8 mouse cellular contexts compared by ENCODE assay signal in genomic region chr5:30516376-30516775, GRCm38 (mm10). TPM values are rescaled to one million over a fixed set of nuclear protein-coding genes. Genes with fewer than 3 reads are reported as not detected.
DNase-seq lines count a peak whose midpoint lies in the region; ATAC-seq and TF ChIP-seq lines count a peak whose summit lies in the region.

No protein-coding gene starts in this region.

- no peak for TF ChIP-seq POLR2A in MEL (IDR thresholded peaks at IDR 0.05; ENCODE audit: control insufficient read depth in 1 of 2, insufficient read depth in 1 of 2, low read depth in 1 of 2, low read length in 2 of 2, poor library complexity in 1 of 2)

- WGBS in intestine, postnatal 0 days: 58% methylated on average over 7 of the region's 7 CpGs
- WGBS in intestine, embryonic 16.5 days: 57% methylated on average over 7 of the region's 7 CpGs
- 49% methylated on average over 7 of the region's 7 CpGs for WGBS in heart, postnatal 0 days

- no peak for ATAC-seq in intestine, postnatal 0 days
- ATAC-seq in intestine, embryonic 16.5 days: no peak
- peak; percentile 58; the same call in 1 of the 2 replicates for ATAC-seq in cerebellum, adult (ENCODE audit: insufficient number of reproducible peaks, low FRiP score, low TSS enrichment)
- ATAC-seq in heart, postnatal 0 days (ENCODE audit: insufficient read depth, low read depth): no peak; the same call in 1 of the 2 replicates

- H3K27ac ChIP-seq in intestine, postnatal 0 days (ENCODE audit: low read depth, low read length): no peak overlapping the region
- H3K27ac ChIP-seq in intestine, embryonic 16.5 days (ENCODE audit: low read length): no peak overlapping the region
- H3K27ac ChIP-seq in MEL (ENCODE audit: control insufficient read depth, low read depth, low read length): no peak overlapping the region
- H3K27ac ChIP-seq in heart, postnatal 0 days (ENCODE audit: low read depth): no peak overlapping the region

- H3K79me2 ChIP-seq in MEL (ENCODE audit: control insufficient read depth, insufficient read depth, low read length, poor library complexity): no peaks in the 10 kb centered on the region

- intact Hi-C loops in left cerebral cortex, postnatal 14 days (cut with DNase I): no loop called here

- no peak overlapping the region for H3K4me2 ChIP-seq in intestine, postnatal 0 days (replicated peaks; ENCODE audit: low read depth)
- no peak overlapping the region for H3K4me2 ChIP-seq in intestine, embryonic 16.5 days (ENCODE audit: low read depth, low read length)
- H3K4me2 ChIP-seq in heart, postnatal 0 days (ENCODE audit: low read depth, low read length): no peak overlapping the region

- H3K4me1 ChIP-seq in intestine, postnatal 0 days (replicated peaks; ENCODE audit: control insufficient read depth, insufficient read depth, low read length): no peaks in the 10 kb centered on the region
- peaks cover 24% of the 10 kb centered on the region for H3K4me1 ChIP-seq in intestine, embryonic 16.5 days (ENCODE audit: control insufficient read depth, insufficient read depth, low read length)
- peaks cover 20 to 39% of the 10 kb centered on the region in 2 experiments for H3K4me1 ChIP-seq in MEL (ENCODE audit: control insufficient read depth in 1 of 2, insufficient read depth in 2 of 2, low read length in 2 of 2)
- H3K4me1 ChIP-seq in heart, postnatal 0 days (ENCODE audit: control insufficient read depth, insufficient read depth): no peaks in the 10 kb centered on the region

- H3K4me3 ChIP-seq in intestine, postnatal 0 days (ENCODE audit: low read depth, low read length): no peak overlapping the region
- no peak overlapping the region for H3K4me3 ChIP-seq in intestine, embryonic 16.5 days (ENCODE audit: low read length)
- H3K4me3 ChIP-seq in MEL (ENCODE audit: control insufficient read depth in 1 of 2, insufficient read depth in 1 of 2, low read depth in 2 of 2, low read length in 2 of 2): peak overlapping the region in 1 of 2 experiments; percentile 9; a peak in 1 of 4 replicates
- no peak overlapping the region for H3K4me3 ChIP-seq in heart, postnatal 0 days (ENCODE audit: low read depth, low read length)

- peak; percentile 86 for TF ChIP-seq CTCF in intestine, postnatal 0 days (IDR thresholded peaks at IDR 0.05; ENCODE audit: low read depth)
- peak; percentile 92 to 98 (median 95) for TF ChIP-seq CTCF in MEL (IDR thresholded peaks at IDR 0.05 in 2 of 3, conservative IDR thresholded peaks at IDR 0.05 in 1 of 3; ENCODE audit: control insufficient read depth in 1 of 3, insufficient read depth in 1 of 3, low read depth in 2 of 3, low read length in 3 of 3, poor library complexity in 1 of 3, severe bottlenecking in 1 of 3)
- peak; percentile 80 for TF ChIP-seq CTCF in heart, postnatal 0 days (IDR thresholded peaks at IDR 0.05; ENCODE audit: low read depth)

- peak; percentile 92 for DNase-seq in MEL (ENCODE audit: low read depth, low spot score)
- DNase-seq in heart, postnatal 0 days (ENCODE audit: low spot score): peak; percentile 26
- DNase-seq in left cerebral cortex, postnatal 14 days (ENCODE audit: low spot score in 2 of 2): peak; percentile 22 to 56
- peak; percentile 58 for DNase-seq in retina, embryonic 14.5 days (ENCODE audit: low spot score)
- peak; percentile 68 for DNase-seq in thymus, postnatal 4 days

- peak; percentile 94 for TF ChIP-seq RAD21 in MEL (IDR thresholded peaks at IDR 0.05; ENCODE audit: low read depth, low read length)

- H3K36me3 ChIP-seq in intestine, postnatal 0 days (ENCODE audit: control insufficient read depth, insufficient read depth): no peaks in the 10 kb centered on the region
- H3K36me3 ChIP-seq in intestine, embryonic 16.5 days (ENCODE audit: control insufficient read depth, insufficient read depth, low read length): no peaks in the 10 kb centered on the region
- peaks cover 0 to 32% of the 10 kb centered on the region in 2 experiments; a peak in 2 of 4 replicates for H3K36me3 ChIP-seq in MEL (ENCODE audit: control insufficient read depth in 1 of 2, insufficient read depth in 2 of 2, low read length in 2 of 2)
- no peaks in the 10 kb centered on the region for H3K36me3 ChIP-seq in heart, postnatal 0 days (replicated peaks; ENCODE audit: control insufficient read depth, insufficient read depth, low read length)

- TF ChIP-seq EP300 in MEL (IDR thresholded peaks at IDR 0.05; ENCODE audit: low read depth in 1 of 2, low read length in 2 of 2): 0 out of 4 replicates have a peak, but pooled peaks of 1 of the 2 experiments have one; percentile 19
- no peak for TF ChIP-seq EP300 in heart, postnatal 0 days (IDR thresholded peaks at IDR 0.05; ENCODE audit: low read depth)

- H3K27me3 ChIP-seq in intestine, postnatal 0 days (replicated peaks; ENCODE audit: control insufficient read depth, insufficient read depth, low read length): no peaks in the 10 kb centered on the region
- H3K27me3 ChIP-seq in intestine, embryonic 16.5 days (replicated peaks; ENCODE audit: control insufficient read depth, insufficient read depth, low read length): no peaks in the 10 kb centered on the region
- H3K27me3 ChIP-seq in MEL (ENCODE audit: control insufficient read depth in 1 of 2, insufficient read depth in 2 of 2, low read length in 2 of 2): no peaks in the 10 kb centered on the region; a peak in 1 of 4 replicates
- no peaks in the 10 kb centered on the region for H3K27me3 ChIP-seq in heart, postnatal 0 days (ENCODE audit: control insufficient read depth, insufficient read depth, low read length)

- H3K9ac ChIP-seq in intestine, postnatal 0 days (ENCODE audit: low read depth, low read length): no peak overlapping the region
- H3K9ac ChIP-seq in intestine, embryonic 16.5 days (ENCODE audit: low read depth, low read length): no peak overlapping the region
- H3K9ac ChIP-seq in MEL (ENCODE audit: control insufficient read depth, low read depth, low read length, poor library complexity, severe bottlenecking): peak overlapping the region; percentile 39; the same call in 1 of the 2 replicates
- H3K9ac ChIP-seq in heart, postnatal 0 days (replicated peaks; ENCODE audit: low read depth, low read length): no peak overlapping the region

- H3K9me3 ChIP-seq in intestine, postnatal 0 days (ENCODE audit: control insufficient read depth): no peaks in the 10 kb centered on the region
- H3K9me3 ChIP-seq in intestine, embryonic 16.5 days (ENCODE audit: control insufficient read depth, low read length): no peaks in the 10 kb centered on the region
- no peaks in the 10 kb centered on the region for H3K9me3 ChIP-seq in MEL (replicated peaks; ENCODE audit: insufficient read depth, low read length)
- H3K9me3 ChIP-seq in heart, postnatal 0 days (replicated peaks; ENCODE audit: control insufficient read depth, low read length): no peaks in the 10 kb centered on the region

TF ChIP-seq in MEL, 35 proteins besides CTCF, POLR2A, EP300 and RAD21 (continues in another document):
- TF ChIP-seq MAFK (IDR thresholded peaks at IDR 0.05; ENCODE audit: borderline replicate concordance, low read depth, low read length) (no peak), NELFE (IDR thresholded peaks at IDR 0.05; ENCODE audit: low read depth, low read length) (no peak), MYC (IDR thresholded peaks at IDR 0.05; ENCODE audit: low read depth, low read length) (peak; percentile 61; the same call in 1 of the 2 replicates), SIN3A (IDR thresholded peaks at IDR 0.05; ENCODE audit: low read length) (peak; percentile 71), USF1 (IDR thresholded peaks at IDR 0.05; ENCODE audit: low read depth, low read length) (peak; percentile 19; the same call in 1 of the 2 replicates), SMC3 (IDR thresholded peaks at IDR 0.05; ENCODE audit: low read depth, low read length) (peak; percentile 98), RCOR1 (IDR thresholded peaks at IDR 0.05; ENCODE audit: low read depth, low read length) (peak; percentile 50; the same call in 1 of the 2 replicates), BHLHE40 (IDR thresholded peaks at IDR 0.05; ENCODE audit: borderline replicate concordance, low read depth, low read length) (no peak), MAZ (IDR thresholded peaks at IDR 0.05; ENCODE audit: low read depth, low read length) (peak; percentile 68; the same call in 1 of the 2 replicates), UBTF (IDR thresholded peaks at IDR 0.05; ENCODE audit: borderline replicate concordance, insufficient read depth, low read depth, low read length) (no peak), TCF12 (IDR thresholded peaks at IDR 0.05; ENCODE audit: low read depth, low read length) (peak; percentile 31; the same call in 1 of the 2 replicates)

RNA-seq across cellular contexts. Expression of gene Cib4, which starts 29.3 kb away (rescaled TPM):
- not detected in 2 replicates for polyA plus RNA-seq in intestine, postnatal 0 days (2015; fragmentation: Nextera tagmentation; extraction: Ambion mirVana)
- polyA plus RNA-seq in intestine, embryonic 16.5 days (2015; fragmentation: Nextera tagmentation; extraction: Ambion mirVana): not detected in 2 replicates
- not detected in 2 replicates for total RNA-seq in MEL (2012; rRNA removed)
- not detected for polyA plus RNA-seq in MEL (2012; ENCODE audit: insufficient read depth in 1 of 2, insufficient read length in 2 of 2, low read depth in 1 of 2, low replicate concordance in 2 of 2, missing spikeins in 1 of 2)
- total RNA-seq in heart, postnatal 0 days (2014; rRNA removed; ENCODE audit: low replicate concordance): not detected in 2 replicates
- not detected in 2 replicates for polyA plus RNA-seq in heart, postnatal 0 days (2015; fragmentation: Nextera tagmentation; extraction: Ambion mirVana)
- total RNA-seq in left cerebral cortex, postnatal 14 days (2021): not detected

RNA-seq across cellular contexts. Expression of gene 1700001C02Rik, which starts 50.5 kb away (rescaled TPM):
- not detected in 2 replicates for polyA plus RNA-seq in intestine, postnatal 0 days (2015; fragmentation: Nextera tagmentation; extraction: Ambion mirVana)
- polyA plus RNA-seq in intestine, embryonic 16.5 days (2015; fragmentation: Nextera tagmentation; extraction: Ambion mirVana): not detected in 2 replicates
- total RNA-seq in MEL (2012; rRNA removed): not detected in 2 replicates
- not detected for polyA plus RNA-seq in MEL (2012; ENCODE audit: insufficient read depth in 1 of 2, insufficient read length in 2 of 2, low read depth in 1 of 2, low replicate concordance in 2 of 2, missing spikeins in 1 of 2)
- total RNA-seq in heart, postnatal 0 days (2014; rRNA removed; ENCODE audit: low replicate concordance): not detected in 2 replicates
- 0.67 TPM in 1 of 2 replicates, not detected in the other for polyA plus RNA-seq in heart, postnatal 0 days (2015; fragmentation: Nextera tagmentation; extraction: Ambion mirVana)
- total RNA-seq in left cerebral cortex, postnatal 14 days (2021): not detected

RNA-seq across cellular contexts. Expression of gene Otof, which starts 54.6 kb away (rescaled TPM):
- 0.05 and 0.09 TPM in 2 replicates for polyA plus RNA-seq in intestine, postnatal 0 days (2015; fragmentation: Nextera tagmentation; extraction: Ambion mirVana)
- polyA plus RNA-seq in intestine, embryonic 16.5 days (2015; fragmentation: Nextera tagmentation; extraction: Ambion mirVana): 0.53 and 0.60 TPM in 2 replicates
- total RNA-seq in MEL (2012; rRNA removed): not detected in 2 replicates
- under 1 TPM in 1 of 2 experiments, not detected in 1; 0.01 TPM for polyA plus RNA-seq in MEL (2012; ENCODE audit: insufficient read depth in 1 of 2, insufficient read length in 2 of 2, low read depth in 1 of 2, low replicate concordance in 2 of 2, missing spikeins in 1 of 2)
- total RNA-seq in heart, postnatal 0 days (2014; rRNA removed; ENCODE audit: low replicate concordance): 0.04 TPM in 1 of 2 replicates, not detected in the other
- polyA plus RNA-seq in heart, postnatal 0 days (2015; fragmentation: Nextera tagmentation; extraction: Ambion mirVana): 0.03 and 0.04 TPM in 2 replicates
- 10 to 100 TPM; 14.2 to 14.5 TPM for total RNA-seq in left cerebral cortex, postnatal 14 days (2021)

Comparison
In these comparisons a context has a peak if more than half of its experiments do, and no peak if none do; other contexts are left out.
1. DNase-seq: peak in every context shown above with its lines; median percentile 92 in MEL; 68 in thymus, postnatal 4 days; 58 in retina, embryonic 14.5 days; 39 in left cerebral cortex, postnatal 14 days; 26 in heart, postnatal 0 days.